Mouse (Mus musculus) regulatory T cell (primary cell): ENCODE data around the gene Hcn1.

Experiments
- in situ Hi-C: fragments of 300-600 bp; cut with MboI, MseI; formaldehyde crosslinking; loops from one replicate; pipeline ENCODE4 v1.15.1; 2025; ENCODE audit warnings: high pct_unique_total_duplicates

The Hcn1 gene

DNA sequence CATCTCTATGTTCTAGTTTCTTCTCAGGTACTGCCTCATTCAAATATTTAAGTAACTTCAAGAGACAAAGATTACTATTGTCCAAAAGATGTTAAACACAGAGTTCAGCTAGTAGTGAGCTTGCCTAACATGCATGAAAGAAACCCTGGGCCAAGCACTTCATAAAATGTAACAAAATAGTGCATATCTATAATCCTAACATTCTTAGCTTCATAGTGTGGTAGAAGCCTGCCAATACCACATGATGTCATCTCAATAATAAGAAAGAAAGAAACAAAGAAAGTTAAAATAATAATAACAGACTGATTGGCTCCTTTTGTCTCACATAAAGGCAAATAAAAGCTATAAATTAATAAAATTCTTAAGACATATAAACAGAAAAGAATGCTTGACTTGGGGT lies 103.5 kb downstream of the Hcn1 start:
- in situ Hi-C loops, result no loop called here

DNA sequence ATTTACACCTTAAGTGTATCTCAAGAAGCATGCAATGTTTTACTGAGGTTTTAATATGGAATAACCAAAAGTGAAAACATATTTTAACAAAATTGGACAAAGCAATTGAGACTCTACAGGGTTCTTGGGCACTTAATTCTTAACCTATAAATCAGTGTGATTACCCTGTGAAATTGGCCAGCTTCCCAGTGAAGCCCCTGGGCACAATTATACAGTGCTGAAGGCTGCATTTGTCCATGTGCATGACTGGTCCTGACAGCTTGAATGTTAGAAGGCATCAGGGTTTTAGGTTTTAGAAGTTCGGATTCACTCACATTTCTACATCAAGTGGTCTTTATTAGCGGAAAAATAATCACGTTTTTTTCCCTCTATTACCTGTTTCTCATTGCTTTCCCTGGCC lies 103.9 kb downstream of the Hcn1 start:
- in situ Hi-C loops, result no loop called here

GRCm38 (mm10) chr13:117706496-117706895 lies 104.4 kb downstream of the Hcn1 start:
- in situ Hi-C loops, result no loop called here

- in situ Hi-C loops, result no loop called here
Measured at GRCm38 (mm10) chr13:117706986-117707738, 105.0 kb downstream of the Hcn1 start.

DNA sequence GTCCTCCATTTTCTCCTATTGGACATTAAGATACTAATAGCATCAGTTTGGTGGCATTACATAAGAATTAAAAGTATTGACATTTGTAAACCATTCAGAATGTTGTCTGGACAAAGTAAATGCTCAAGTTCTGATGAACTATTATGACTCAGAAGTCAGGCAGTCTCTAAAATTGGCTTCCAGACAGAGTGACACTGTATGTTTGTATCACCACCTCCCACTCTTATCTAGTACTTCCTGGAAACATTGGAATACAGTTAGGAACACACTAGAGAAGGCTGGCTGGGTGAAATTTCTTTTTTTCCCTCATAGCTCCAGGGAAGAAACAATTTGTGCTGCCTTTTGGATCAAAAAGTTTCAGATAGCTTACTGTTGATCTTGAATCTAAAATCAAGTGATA lies 108.7 kb downstream of the Hcn1 start:
- in situ Hi-C loops, result no loop called here

- in situ Hi-C loops, result no loop called here
Measured at GRCm38 (mm10) chr13:117722090-117722489, 120.0 kb downstream of the Hcn1 start.

- in situ Hi-C loops, result no loop called here
Measured at GRCm38 (mm10) chr13:117724083-117724482, 122.0 kb downstream of the Hcn1 start.

DNA sequence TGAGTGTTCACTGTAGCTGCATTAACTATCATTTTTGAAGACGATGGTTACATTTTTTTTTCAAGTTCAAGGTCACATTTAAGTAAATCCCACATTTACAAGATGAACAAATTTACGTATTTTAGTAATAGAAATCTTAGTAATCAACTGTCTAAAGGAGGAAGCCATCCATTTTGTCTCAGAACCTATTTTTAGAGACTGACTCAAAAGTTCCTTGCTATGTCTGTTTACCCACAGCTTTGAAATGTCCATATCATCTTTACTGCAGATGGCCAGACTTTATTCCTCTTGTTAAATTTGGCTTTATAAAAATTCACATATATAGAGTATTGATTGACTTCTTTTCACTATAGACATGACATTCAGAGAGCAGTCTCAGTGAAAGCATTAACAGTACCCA lies 126.3 kb downstream of the Hcn1 start:
- in situ Hi-C loops, result no loop called here

GRCm38 (mm10) chr13:117732738-117733137 lies 130.6 kb downstream of the Hcn1 start:
- in situ Hi-C loops, result no loop called here

DNA sequence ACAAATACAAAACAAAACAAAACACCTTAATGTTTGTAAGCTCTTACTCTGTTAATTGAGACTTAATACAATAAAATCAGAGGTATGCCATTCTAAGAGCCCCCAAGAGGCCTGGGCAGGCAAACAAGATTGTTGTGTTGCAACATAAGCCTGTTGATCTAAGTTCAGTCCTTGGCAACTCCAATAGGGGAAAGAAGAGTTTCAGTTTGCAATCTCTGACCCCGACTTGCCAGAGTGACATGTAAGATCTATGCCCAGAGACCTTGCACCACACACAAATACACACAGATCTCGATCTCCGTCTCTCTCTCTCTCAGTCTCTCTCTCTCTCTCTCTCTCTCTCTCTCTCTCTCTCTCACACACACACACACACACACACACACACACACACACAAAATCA lies 142.3 kb downstream of the Hcn1 start:
- in situ Hi-C loops, result no loop called here

DNA sequence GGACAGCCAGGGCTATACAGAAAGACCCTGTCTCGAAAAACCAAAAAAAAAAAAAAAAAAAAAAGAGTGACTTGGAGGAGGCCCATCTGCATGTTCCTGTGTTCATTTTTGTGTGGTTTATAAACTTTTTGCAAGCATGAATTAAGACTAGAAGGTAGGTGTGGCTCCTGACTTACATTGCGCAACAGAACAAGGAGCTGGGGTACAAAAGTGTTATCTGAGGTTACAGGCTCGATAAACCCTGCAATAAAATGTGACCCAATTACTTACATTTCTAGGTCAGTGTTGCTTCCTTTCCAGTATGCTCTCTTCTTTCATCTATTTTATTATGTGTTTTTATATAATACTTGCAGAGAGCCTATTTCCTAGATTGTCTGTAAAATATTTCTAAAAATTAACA lies 143.1 kb downstream of the Hcn1 start:
- in situ Hi-C loops, result no loop called here

DNA sequence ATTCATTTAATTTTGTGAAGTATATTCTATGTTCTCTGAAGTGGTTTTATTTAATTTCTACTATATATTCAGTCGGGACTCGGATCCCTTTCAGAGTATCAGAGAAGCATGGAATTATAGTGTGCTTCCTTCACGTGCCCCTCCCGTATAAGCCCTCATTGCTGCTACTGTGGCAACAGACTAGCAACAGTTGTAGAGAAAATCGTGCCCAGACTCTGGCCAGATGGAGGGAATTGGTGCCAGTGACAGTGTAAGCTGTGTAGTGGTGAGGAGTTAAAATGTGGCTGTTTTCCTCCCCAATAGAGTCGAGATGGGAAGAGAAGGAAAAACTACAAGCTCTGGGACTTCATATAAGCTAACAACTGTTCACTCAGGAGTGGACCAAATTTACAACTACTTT lies 163.4 kb downstream of the Hcn1 start:
- in situ Hi-C loops, result no loop called here

- in situ Hi-C loops, result no loop called here
Measured at GRCm38 (mm10) chr13:117785376-117785775, 183.3 kb downstream of the Hcn1 start.

DNA sequence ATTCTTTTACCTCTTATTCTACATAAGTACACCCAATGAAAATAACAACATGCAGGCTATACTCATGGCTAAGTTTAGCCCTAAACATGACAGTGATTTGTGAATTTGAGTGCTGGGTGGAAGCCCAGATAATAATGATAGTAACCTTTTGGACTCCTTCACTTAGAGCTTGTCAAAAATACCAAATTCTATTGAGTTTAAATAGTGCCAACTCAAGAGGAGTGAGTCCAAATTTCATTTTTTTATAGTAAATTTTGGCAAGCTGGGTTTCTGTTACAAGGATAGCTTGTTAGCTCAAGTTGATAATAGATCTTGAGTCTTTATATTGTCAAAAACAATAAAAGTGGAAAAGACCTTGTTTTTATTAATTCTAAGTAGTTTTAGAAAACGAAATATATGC lies 190.7 kb downstream of the Hcn1 start:
- in situ Hi-C loops, result no loop called here

- in situ Hi-C loops, result no loop called here
Measured at GRCm38 (mm10) chr13:117801061-117801460, 198.9 kb downstream of the Hcn1 start.

GRCm38 (mm10) chr13:117827628-117828027 lies 225.5 kb downstream of the Hcn1 start:
- in situ Hi-C loops, result loop anchor here (5.0 kb wide), 1 partner anchor 100 kb away; no protein-coding TSS in a partner anchor

DNA sequence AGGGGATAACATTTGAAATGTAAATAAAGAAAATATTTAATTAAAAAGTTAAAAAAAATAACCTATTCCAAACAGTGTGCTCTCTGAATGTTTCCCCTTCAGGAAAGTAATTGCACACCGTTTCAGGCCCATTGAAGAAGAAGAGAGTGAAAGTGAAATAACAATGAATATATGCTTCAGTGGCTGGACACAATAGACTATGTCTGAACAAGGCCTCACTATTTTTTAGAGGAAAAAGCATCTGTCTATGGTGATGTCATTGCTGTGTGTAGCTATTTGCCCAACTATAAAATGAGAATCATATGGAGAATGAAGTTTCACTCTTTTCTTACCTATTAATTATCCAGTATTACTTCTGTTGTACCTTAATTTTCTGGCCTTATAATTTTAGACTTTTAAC lies 234.5 kb downstream of the Hcn1 start:
- in situ Hi-C loops, result no loop called here

DNA sequence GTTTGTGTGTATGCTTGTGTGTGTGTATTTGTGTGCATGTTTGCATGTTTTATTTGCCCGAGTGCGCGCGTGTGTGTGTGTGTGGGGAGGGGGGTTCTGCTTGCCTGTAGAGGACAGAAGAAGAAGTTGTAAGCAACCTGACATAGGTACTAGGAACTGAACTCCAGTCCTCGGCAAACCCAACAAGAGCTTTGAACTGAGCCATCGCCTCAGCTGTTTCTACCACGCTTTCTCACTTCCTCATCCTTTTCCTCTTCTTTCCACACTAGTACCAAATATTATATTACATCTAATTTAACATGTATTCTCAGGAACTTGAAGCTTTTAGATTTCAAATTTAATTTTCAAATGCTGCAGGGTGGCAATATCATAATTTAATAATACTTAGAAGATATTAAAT lies 236.1 kb downstream of the Hcn1 start:
- in situ Hi-C loops, result no loop called here

GRCm38 (mm10) chr13:117842366-117842765 lies 240.2 kb downstream of the Hcn1 start:
- in situ Hi-C loops, result no loop called here

DNA sequence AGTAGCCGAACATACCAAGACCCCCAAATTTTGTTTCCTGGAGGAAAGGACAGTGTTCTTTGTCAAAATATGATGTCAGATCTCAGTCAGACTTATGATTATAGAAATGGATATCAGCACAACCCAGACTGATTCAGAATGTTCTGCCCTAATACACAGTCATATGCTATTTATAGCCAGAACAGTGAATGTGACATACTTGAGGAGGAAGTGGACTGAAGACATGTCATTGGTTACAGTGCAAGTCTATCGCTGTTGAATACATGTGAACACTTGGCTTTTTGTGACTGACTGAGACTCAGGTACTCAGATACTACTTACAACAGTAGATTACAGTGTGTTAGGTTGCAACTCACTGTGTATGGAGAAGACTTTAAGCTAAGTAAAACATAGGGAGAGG lies 245.2 kb downstream of the Hcn1 start:
- in situ Hi-C loops, result no loop called here

GRCm38 (mm10) chr13:117848757-117849156 lies 246.6 kb downstream of the Hcn1 start:
- in situ Hi-C loops, result no loop called here

- in situ Hi-C loops, result no loop called here
Measured at GRCm38 (mm10) chr13:117851954-117852710, 250.0 kb downstream of the Hcn1 start.

DNA sequence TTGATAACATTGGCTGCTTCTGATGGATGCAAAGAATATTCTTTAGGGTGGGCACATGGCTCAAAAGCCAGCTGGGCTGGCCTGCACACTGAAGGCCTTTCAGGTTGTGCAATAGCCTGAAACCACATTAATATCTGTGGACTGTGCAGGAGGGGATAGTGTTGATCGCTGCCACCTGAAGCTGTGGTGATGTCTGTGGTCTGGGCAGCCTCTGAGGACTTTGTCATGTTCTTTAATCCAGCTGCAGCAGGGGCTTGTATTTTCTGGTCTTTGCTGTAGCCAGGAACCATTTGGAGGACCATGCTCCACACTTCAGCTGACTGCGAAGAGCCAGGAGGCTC lies 250.6 kb downstream of the Hcn1 start:
- in situ Hi-C loops, result no loop called here
